Mouse (Mus musculus) left cerebral cortex, postnatal 10 days (tissue): ENCODE results near the gene Sez6l2. TPM values are rescaled to one million over a fixed set of nuclear protein-coding genes. Genes with fewer than 3 reads are reported as not detected.

ENCODE experiments used
- DNase-seq, 2 experiments: peaks; one replicate each; pipeline ENCODE4 v3.0.0; 2021 to 2022; ENCODE audit warnings: low spot score in 2 of 2, mixed read lengths in 1 of 2; ENCODE audit errors: extremely low spot score in 1 of 2
- intact Hi-C: fragments of 180-260 bp; cut with DNase I; formaldehyde crosslinking; loops from one replicate; pipeline ENCODE4 v1.15.1; 2025
- total RNA-seq, 2 experiments: library from RNA; stranded (reverse); gene quantifications; 2 replicates each; pipeline ENCODE4 v1.2.3; 2021

Gene Sez6l2
- total RNA-seq, 2 experiments from 2014 or later, result 306 to 312 TPM

DNA sequence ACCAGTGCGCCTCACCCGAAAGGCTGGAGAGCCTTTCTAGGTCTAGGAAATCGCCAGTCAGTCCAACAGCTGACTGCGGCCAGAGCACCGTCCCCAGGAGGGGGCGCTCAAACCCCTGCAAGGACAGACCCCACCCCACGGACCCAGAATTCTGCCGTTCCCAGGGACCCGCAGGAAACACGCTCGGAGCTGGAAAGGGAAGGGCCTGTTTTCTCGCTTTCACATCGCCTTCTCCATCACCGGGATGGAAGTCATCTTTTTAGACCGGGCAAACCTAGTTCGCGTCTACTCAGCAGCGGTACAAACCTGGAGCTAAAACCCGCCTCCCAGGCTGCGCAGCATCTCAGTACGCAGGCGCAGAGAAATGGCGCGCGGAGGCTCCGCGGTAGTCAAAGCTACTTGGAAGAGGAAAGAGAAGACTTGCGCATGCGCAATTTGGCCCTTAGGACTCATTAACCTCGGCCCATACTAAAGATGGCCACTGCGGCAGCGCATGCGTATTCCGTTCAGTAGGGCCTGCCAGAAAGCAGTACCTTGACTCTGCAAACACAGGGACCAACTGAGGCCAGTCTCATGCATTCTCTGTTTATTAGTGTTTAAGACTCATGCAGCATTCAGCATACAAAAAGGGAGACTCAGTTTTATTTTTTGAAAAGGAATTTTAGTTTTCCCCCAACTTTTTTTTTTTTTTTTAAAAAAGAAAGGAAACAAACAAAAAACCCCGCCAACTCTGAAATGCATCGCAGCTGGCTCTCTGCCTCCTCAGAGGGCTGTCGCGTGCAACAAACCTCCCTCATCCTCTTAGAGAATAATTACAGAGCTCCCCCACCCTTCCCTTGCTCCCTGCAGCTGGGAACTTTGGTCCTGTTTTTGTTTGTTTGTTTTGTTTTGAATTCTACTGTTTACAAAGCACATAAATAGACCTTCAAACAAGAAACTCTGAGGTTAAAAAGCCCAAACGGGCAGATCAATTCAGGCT lies 66.9 kb downstream of the Sez6l2 start, which contains the start of gene Pagr1a:
Gene Pagr1a (minus strand): TSS at position 382 of the 979 bp plus-strand sequence.
- peak; percentile 96 to 98 for DNase-seq
- intact Hi-C loops, result loop anchor here (5.0 kb wide), 1 partner anchor 40 kb away; the partner anchor contains the start of genes Cdipt and Cdiptos

DNA sequence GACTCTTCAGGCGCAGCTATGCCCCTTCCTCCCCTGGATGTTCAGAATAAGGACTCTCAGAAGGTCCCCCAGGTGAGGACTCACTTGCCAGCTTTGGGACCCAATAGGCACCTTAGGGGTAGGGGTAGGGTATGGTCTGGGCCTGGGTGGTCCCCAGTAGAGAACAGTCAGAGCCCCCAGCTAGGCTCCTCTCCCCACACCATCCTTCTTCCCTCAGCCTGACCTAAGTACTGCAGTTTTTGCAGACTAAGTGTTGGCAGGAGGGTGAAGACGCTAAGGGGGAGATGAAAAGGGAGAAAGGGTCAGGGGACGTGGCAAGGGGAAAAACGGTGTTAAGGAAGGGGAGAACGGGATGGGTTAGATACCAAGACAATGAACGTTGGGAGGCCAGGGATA lies 67.6 kb downstream of the Sez6l2 start:
- intact Hi-C loops, result loop anchor here (5.0 kb wide), 1 partner anchor 41 kb away; the partner anchor contains the start of genes Cdipt and Cdiptos
- DNase-seq, result no peak

DNA sequence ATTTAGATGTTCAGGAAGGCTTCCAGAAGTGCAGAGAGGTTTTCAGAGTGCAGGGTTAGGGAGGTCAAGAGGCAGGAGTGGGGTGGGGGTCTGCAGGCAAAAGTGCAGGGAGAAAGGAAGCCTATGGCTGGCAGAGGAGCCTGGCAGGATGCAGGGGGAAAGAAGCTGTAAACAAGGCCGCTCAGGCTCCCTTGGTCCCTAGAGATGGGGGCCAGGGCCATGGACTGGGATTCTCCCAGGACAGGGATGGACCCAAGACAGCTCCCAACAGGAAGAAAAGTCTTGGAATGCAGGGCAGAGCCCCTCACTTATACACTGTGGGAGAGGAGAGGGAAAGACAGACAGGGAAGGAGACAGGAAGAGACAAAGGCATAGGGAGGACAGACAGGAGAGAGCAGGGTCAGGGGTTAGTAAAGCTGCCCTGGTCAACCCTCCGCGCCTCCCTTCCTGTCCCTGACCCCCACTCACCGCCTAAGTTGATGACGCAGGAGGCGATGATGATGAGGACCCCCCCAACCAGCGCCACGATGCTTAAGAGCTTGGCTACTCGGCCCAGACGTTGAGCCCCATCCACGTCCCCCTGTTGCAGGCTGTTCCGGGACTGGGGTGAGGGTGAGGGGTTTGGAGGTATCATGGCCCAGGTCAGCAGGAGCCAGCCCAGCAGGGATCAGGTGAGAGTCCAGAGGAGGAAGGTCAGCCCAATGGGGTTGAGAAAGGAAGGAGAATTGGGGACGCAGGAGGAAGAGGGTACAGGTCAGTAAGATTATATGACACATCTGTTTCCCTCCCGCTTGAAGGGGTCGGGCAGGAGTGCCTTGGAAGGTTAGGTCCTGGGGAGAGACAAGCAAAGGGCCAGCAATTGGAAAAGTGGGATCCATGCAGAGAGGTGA lies 68.3 kb downstream of the Sez6l2 start:
- intact Hi-C loops, result loop anchor here (5.0 kb wide), 1 partner anchor 41 kb away; the partner anchor contains the start of genes Cdipt and Cdiptos

DNA sequence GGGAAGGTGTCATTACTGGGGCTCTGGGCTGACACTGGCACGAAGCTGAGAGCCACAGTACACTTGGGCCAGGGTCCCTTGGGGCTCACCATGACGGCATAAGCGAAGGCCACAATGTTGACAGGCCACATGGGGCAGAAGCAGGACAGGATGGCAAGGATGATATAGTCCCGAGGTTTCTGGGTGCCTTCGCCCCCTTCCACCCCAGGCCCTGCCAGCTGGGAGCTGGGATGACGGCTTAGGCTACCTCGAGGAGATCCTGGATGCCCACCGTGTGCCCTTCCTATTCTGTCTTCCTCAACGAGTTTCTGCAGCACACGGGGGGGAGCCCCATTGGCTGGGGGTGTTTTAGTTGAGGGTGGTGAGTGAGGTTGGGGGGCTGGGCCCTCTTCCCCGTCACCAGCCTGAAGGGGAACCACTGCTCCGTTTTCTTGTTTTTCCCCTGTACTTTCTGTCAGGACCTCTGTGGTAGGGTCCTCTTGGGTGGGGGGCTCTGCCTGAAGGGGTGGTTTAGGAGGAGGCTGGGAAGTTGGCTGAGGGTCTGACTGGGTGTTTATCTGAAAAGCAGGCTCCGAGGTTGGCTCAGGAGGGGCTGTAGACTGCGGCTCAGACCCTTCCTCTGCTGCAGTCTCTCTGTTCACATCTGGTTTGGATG lies 69.1 kb downstream of the Sez6l2 start:
- intact Hi-C loops, result loop anchor here (5.0 kb wide), 1 partner anchor 42 kb away; the partner anchor contains the start of genes Cdipt and Cdiptos

More for the DNA sequence above, 68.3 kb downstream of the Sez6l2 start:
- DNase-seq, result no peak

GRCm38 (mm10) chr7:127020031-127020430 lies 69.7 kb downstream of the Sez6l2 start:
- no peak for DNase-seq
- intact Hi-C loops, result loop anchor here (5.0 kb wide), 1 partner anchor 82 kb away; no protein-coding TSS in a partner anchor

More for the DNA sequence above, 69.1 kb downstream of the Sez6l2 start:
- no peak for DNase-seq

Other genes starting within 250 kb of the Sez6l2 start
- 100 to 1,000 TPM; 178 to 199 TPM for gene Coro1a, start 242.8 kb upstream of the Sez6l2 start, total RNA-seq
- gene Mapk3, start 191.0 kb upstream of the Sez6l2 start, total RNA-seq, result 100 to 1,000 TPM; 260 to 263 TPM
- gene Gdpd3, start 184.2 kb upstream of the Sez6l2 start, total RNA-seq, result 1 to 10 TPM; 2.6 to 3.5 TPM
- 100 to 1,000 TPM; 167 to 169 TPM for gene Ypel3, start 173.6 kb upstream of the Sez6l2 start, total RNA-seq
- gene Tbx6, start 169.1 kb upstream of the Sez6l2 start, total RNA-seq, result under 1 TPM; 0.21 to 0.41 TPM
- 10 to 100 TPM; 54.4 to 56.2 TPM for gene Ppp4c, start 158.1 kb upstream of the Sez6l2 start, total RNA-seq
- 100 to 1,000 TPM; 135 to 141 TPM for gene Fam57b, start 152.9 kb upstream of the Sez6l2 start, total RNA-seq
- gene 4930451I11Rik, start 118.9 kb upstream of the Sez6l2 start, total RNA-seq, result not detected
- 10 to 100 TPM; 74.1 to 80.3 TPM for gene Doc2a, start 103.1 kb upstream of the Sez6l2 start, total RNA-seq
- 10 to 100 TPM; 32.4 to 41.1 TPM for gene Hirip3, start 88.6 kb upstream of the Sez6l2 start, total RNA-seq
- 10 to 100 TPM; 51.5 to 56.4 TPM for gene Ino80e, start 88.2 kb upstream of the Sez6l2 start, total RNA-seq
- 100 to 1,000 TPM; 161 to 168 TPM for gene Taok2, start 65.9 kb upstream of the Sez6l2 start, total RNA-seq
- 10 to 100 TPM; 22.4 to 25.2 TPM for gene Tmem219, start 27.6 kb upstream of the Sez6l2 start, total RNA-seq
- gene Kctd13, start 21.7 kb upstream of the Sez6l2 start, total RNA-seq, result 100 to 1,000 TPM; 143 to 150 TPM
- gene Asphd1, start 981 bp upstream of the Sez6l2 start, total RNA-seq, result 10 to 100 TPM; 49.0 to 58.8 TPM
- 100 to 1,000 TPM; 163 to 166 TPM for gene Cdipt, start 25.4 kb downstream of the Sez6l2 start, total RNA-seq
- gene Cdiptos, start 25.5 kb downstream of the Sez6l2 start, total RNA-seq, result under 1 TPM in 1 of 2 experiments, not detected in 1; 0.17 TPM
- gene Mvp, start 64.1 kb downstream of the Sez6l2 start, total RNA-seq, result 1 to 10 TPM; 4.4 to 4.5 TPM
- under 1 TPM in 1 of 2 experiments, not detected in 1; 0.94 TPM for gene Pagr1b, start 65.9 kb downstream of the Sez6l2 start, total RNA-seq
- 10 to 100 TPM; 17.1 to 17.7 TPM for gene Pagr1a, start 66.8 kb downstream of the Sez6l2 start, total RNA-seq
- 10 to 100 TPM; 38.9 to 40.8 TPM for gene Gm42742, start 70.5 kb downstream of the Sez6l2 start, total RNA-seq
- 100 to 1,000 TPM; 182 to 196 TPM for gene Prrt2, start 70.6 kb downstream of the Sez6l2 start, total RNA-seq
- 100 to 1,000 TPM; 265 to 274 TPM for gene Maz, start 76.5 kb downstream of the Sez6l2 start, total RNA-seq
- gene Kif22, start 91.9 kb downstream of the Sez6l2 start, total RNA-seq, result 1 to 10 TPM; 8.8 to 9.8 TPM
- gene Zg16, start 136.8 kb downstream of the Sez6l2 start, total RNA-seq, result not detected
- 1 to 10 TPM; 1.4 to 2.1 TPM for gene AI467606, start 140.8 kb downstream of the Sez6l2 start, total RNA-seq
- under 1 TPM in 1 of 2 experiments, not detected in 1; 0.22 TPM for gene Qprt, start 171.7 kb downstream of the Sez6l2 start, total RNA-seq
- under 1 TPM; 0.11 to 0.12 TPM for gene Spn, start 187.3 kb downstream of the Sez6l2 start, total RNA-seq
- 10 to 100 TPM; 74.0 to 75.8 TPM for gene Cd2bp2, start 245.5 kb downstream of the Sez6l2 start, total RNA-seq